Mouse (Mus musculus): ENCODE measurements around the gene Slc9a9. TPM values are rescaled to one million over a fixed set of nuclear protein-coding genes. Genes with fewer than 3 reads are reported as not detected.
A peak's percentile ranks its signal among the peaks of the same experiment; 100 is the strongest.
"Not testable (repeated sequence)": the region's sequence is repeated elsewhere in the genome, so short reads cannot be mapped to it uniquely, and the experiment has no call there.

The Slc9a9 gene
- polyA plus RNA-seq (2014; fragmentation: Nextera tagmentation; extraction: Ambion mirVana), result 1.2 and 1.6 TPM in 2 replicates

DNA sequence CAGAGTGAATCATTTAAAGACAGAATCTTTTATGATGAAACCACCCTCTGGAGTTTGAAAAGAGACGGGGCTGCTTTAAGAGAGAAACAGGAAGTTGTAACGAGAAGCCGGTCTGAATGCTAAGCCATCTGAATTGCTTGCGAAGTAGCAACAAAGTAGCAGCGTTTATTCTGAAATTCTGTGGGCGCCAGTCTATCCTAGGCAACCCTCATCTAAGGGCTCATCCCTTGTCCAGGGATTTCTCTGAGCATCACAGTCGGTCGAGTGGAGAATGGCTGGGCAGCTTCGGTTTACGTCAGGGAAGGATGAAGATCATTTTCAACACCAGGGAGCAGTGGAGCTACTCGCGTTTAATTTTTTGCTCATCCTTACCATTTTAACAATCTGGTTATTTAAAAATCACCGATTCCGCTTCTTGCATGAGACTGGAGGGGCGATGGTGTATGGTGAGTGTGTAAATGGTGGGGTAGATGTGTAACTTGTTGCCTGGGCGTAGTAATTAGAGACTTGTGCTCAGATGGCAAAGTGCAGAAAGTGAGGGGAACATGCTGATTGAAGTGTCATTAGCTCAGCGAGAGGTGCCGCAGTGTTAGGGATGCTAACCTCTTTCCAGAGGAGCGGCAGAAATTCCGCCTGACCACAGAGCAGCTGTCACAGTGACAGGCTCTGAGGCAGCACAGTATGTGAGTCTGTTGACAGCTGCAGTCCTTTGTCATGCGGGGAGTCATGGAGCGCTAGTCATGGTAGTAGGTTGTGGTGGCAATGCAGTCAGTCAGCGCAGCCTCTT is at the start of gene Slc9a9:
Gene Slc9a9 (plus strand): TSS at position 119 of the 787 bp plus-strand sequence.
- WGBS, result 2% methylated on average over 23 of the region's 23 CpGs
- no peak within 1 kb of the TSS for H3K27ac ChIP-seq (replicated peaks; ENCODE audit: low read depth, low read length)
- H3K9me3 ChIP-seq (ENCODE audit: control insufficient read depth, low read length), result 0 out of 2 replicates have a peak, but pooled peaks cover 2% of the 10 kb centered on the region

DNA sequence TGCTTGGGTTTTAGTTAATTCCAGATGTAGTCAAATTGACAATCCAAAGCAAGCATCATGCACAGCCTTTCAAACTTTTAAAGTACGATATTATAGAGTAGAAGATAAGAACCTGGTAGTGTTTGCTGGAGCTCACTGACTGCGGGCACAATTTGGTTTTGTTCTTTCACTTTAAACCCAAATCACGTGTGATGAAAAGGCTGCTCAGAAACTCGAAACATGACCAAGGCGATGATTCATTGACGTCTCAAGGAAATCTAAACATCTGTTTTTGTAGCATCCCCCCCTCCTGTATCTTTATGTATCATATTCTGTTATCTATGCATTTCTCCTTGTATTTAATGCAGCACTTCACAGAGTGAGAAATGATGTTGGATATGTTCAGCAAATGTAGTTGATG is 49.4 kb upstream of the Slc9a9 start:
- Histone ChIP-seq H3K9ac (ENCODE audit: low read length) (no peak overlapping the region), H3K27me3 (ENCODE audit: control insufficient read depth, insufficient read depth, low read length) (no peaks in the 10 kb centered on the region), H3K36me3 (ENCODE audit: control insufficient read depth, insufficient read depth, low read length) (no peaks in the 10 kb centered on the region), H3K4me2 (ENCODE audit: low read depth, severe bottlenecking) (no peak overlapping the region), H3K27ac (replicated peaks; ENCODE audit: low read depth, low read length) (no peak overlapping the region), H3K4me3 (ENCODE audit: low read depth, low read length) (no peak overlapping the region), H3K9me3 (ENCODE audit: control insufficient read depth, low read length) (no peaks in the 10 kb centered on the region), H3K4me1 (ENCODE audit: control insufficient read depth, insufficient read depth, low read length) (no peaks in the 10 kb centered on the region)
- no peak for ATAC-seq (ENCODE audit: insufficient number of reproducible peaks, low FRiP score, low TSS enrichment, low read depth)
- no peak for DNase-seq (ENCODE audit: low spot score)
- WGBS, result 84% methylated on average over 6 of the region's 6 CpGs

More for the DNA sequence above, at the start of gene Slc9a9:
- ATAC-seq (ENCODE audit: insufficient number of reproducible peaks, low FRiP score, low TSS enrichment, low read depth), result peak; percentile 68; the same call in 1 of the 2 replicates
- H3K36me3 ChIP-seq (ENCODE audit: control insufficient read depth, insufficient read depth, low read length), result no peaks in the 10 kb centered on the region
- H3K4me3 ChIP-seq (ENCODE audit: low read depth, low read length), result peak within 1 kb of the TSS; percentile 35
- peak; percentile 33 for DNase-seq (ENCODE audit: low spot score)
- peak within 1 kb of the TSS; percentile 78 for H3K4me2 ChIP-seq (ENCODE audit: low read depth, severe bottlenecking)
- H3K9ac ChIP-seq (ENCODE audit: low read length), result peak within 1 kb of the TSS; percentile 40; the same call in 1 of the 2 replicates
- H3K27me3 ChIP-seq (ENCODE audit: control insufficient read depth, insufficient read depth, low read length), result no peaks in the 10 kb centered on the region
- 0 out of 2 replicates have a peak, but pooled peaks cover 4% of the 10 kb centered on the region for H3K4me1 ChIP-seq (ENCODE audit: control insufficient read depth, insufficient read depth, low read length)

DNA sequence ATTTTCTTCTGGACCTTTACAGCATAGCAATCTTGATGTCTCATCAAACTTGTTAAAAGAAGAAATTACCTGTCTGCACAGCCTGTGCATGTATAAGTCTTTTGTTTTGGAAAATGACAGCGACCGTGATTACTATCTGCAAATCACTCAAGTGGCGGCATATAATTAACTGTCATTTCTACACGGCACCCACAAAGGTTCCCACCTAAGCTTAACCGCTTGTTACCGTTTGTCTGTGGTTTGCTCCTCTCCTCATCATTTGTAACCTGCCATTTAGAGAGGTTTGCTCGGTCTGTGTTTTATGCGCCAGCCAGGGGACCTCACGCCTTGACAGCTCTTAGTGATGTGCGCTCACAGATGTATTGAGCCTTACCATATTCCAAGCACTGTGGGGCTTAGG is 48.9 kb upstream of the Slc9a9 start:
- WGBS, result 85% methylated on average over 10 of the region's 10 CpGs
- DNase-seq (ENCODE audit: low spot score), result no peak

DNA sequence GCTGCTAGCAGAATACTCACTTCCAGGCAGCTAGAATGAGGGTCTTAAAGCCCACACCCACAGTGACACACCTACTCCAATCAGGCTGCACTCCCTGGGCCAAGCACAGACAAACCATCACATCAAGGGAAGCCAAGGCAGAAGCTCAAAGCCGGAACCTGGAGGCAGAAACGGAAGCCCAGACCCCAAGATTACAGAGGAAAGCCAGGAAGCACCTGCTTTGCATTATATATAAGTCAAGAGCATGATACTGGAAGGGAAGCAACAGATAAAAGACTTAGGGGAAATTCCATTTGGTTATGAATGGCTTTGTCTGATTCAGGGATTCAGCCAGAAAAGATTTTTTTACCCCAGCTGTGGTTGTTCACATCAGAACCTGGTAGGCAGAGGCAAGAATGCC is 47.8 kb upstream of the Slc9a9 start:
- Histone ChIP-seq H3K27ac (replicated peaks; ENCODE audit: low read depth, low read length) (no peak overlapping the region), H3K27me3 (ENCODE audit: control insufficient read depth, insufficient read depth, low read length) (no peaks in the 10 kb centered on the region), H3K4me2 (ENCODE audit: low read depth, severe bottlenecking) (no peak overlapping the region), H3K36me3 (ENCODE audit: control insufficient read depth, insufficient read depth, low read length) (no peaks in the 10 kb centered on the region), H3K9ac (ENCODE audit: low read length) (no peak overlapping the region), H3K4me3 (ENCODE audit: low read depth, low read length) (no peak overlapping the region), H3K4me1 (ENCODE audit: control insufficient read depth, insufficient read depth, low read length) (no peaks in the 10 kb centered on the region), H3K9me3 (ENCODE audit: control insufficient read depth, low read length) (no peaks in the 10 kb centered on the region)
- no peak for ATAC-seq (ENCODE audit: insufficient number of reproducible peaks, low FRiP score, low TSS enrichment, low read depth)
- DNase-seq (ENCODE audit: low spot score), result no peak
- WGBS, result 62% methylated on average over 2 of the region's 2 CpGs

More for the DNA sequence above, 48.9 kb upstream of the Slc9a9 start:
- Histone ChIP-seq H3K9ac (ENCODE audit: low read length) (no peak overlapping the region), H3K9me3 (ENCODE audit: control insufficient read depth, low read length) (no peaks in the 10 kb centered on the region), H3K36me3 (ENCODE audit: control insufficient read depth, insufficient read depth, low read length) (no peaks in the 10 kb centered on the region), H3K27me3 (ENCODE audit: control insufficient read depth, insufficient read depth, low read length) (no peaks in the 10 kb centered on the region), H3K27ac (replicated peaks; ENCODE audit: low read depth, low read length) (no peak overlapping the region), H3K4me2 (ENCODE audit: low read depth, severe bottlenecking) (no peak overlapping the region), H3K4me3 (ENCODE audit: low read depth, low read length) (no peak overlapping the region), H3K4me1 (ENCODE audit: control insufficient read depth, insufficient read depth, low read length) (no peaks in the 10 kb centered on the region)
- no peak for ATAC-seq (ENCODE audit: insufficient number of reproducible peaks, low FRiP score, low TSS enrichment, low read depth)

DNA sequence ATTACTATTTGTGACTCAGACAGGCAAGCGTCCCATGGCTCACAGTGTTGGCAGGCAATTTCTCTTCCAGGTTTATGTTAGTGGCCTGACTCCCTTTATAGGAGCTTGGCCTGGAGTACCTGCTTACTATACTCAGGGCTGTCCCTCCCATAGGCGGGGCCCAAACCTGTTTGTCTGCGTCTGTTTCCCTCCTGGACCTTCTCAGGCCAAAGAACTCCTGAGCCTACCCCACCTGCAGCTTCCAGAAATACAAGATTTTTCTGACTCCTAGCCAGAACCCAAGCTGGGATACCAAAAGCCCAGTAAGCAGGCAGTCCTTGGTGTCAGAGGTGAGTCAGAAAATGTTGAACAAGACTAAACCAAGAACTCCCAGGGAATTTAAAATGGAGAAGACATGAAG is 43.0 kb upstream of the Slc9a9 start:
- 90% methylated on average over 3 of the region's 3 CpGs for WGBS
- H3K27ac ChIP-seq (replicated peaks; ENCODE audit: low read depth, low read length), result no peak overlapping the region
- no peak for ATAC-seq (ENCODE audit: insufficient number of reproducible peaks, low FRiP score, low TSS enrichment, low read depth)

DNA sequence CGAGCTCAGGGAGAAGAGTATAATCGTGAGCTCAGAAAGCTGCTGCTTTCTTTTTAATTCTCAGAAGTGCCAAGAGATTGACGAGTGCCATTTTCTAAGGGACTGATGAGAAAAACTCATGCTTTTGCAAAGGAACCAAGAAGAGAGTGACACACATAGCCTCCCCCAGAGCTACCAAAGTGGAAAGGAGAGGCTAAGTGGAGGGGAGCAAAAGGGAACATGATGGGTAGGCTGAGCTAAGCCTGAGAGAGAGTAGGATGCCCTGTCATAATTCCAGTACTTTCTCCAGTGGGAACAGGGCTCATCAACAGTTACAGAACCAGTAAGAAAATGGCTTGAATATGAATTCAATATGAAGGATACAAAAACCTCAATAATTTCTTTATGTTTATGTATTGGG is 40.8 kb upstream of the Slc9a9 start:
- Histone ChIP-seq H3K4me2 (ENCODE audit: low read depth, severe bottlenecking) (no peak overlapping the region), H3K4me3 (ENCODE audit: low read depth, low read length) (no peak overlapping the region)
- 81% methylated on average over 3 of the region's 3 CpGs for WGBS

More for the DNA sequence above, 43.0 kb upstream of the Slc9a9 start:
- Histone ChIP-seq H3K27me3 (ENCODE audit: control insufficient read depth, insufficient read depth, low read length) (no peaks in the 10 kb centered on the region), H3K4me3 (ENCODE audit: low read depth, low read length) (no peak overlapping the region), H3K36me3 (ENCODE audit: control insufficient read depth, insufficient read depth, low read length) (no peaks in the 10 kb centered on the region), H3K9ac (ENCODE audit: low read length) (no peak overlapping the region), H3K9me3 (ENCODE audit: control insufficient read depth, low read length) (no peaks in the 10 kb centered on the region), H3K4me2 (ENCODE audit: low read depth, severe bottlenecking) (no peak overlapping the region), H3K4me1 (ENCODE audit: control insufficient read depth, insufficient read depth, low read length) (no peaks in the 10 kb centered on the region)
- DNase-seq (ENCODE audit: low spot score), result no peak

DNA sequence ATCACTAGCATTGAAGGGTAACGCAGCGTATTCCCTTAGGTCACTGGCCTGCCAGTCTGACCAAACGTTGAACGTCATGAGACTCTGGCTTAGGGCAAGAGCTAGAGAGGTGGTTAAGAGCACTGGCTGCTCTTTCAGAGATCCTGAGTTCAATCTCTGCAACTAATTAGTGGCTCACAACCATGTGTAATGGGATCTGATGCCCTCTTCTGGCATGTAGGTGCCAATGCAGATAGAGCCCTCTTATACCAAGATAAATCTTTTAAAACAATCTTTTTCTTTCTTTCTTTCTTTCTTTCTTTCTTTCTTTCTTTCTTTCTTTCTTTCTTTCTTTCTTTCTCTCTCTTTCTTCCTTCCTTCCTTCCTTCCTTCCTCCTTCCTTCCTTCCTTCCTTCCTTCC is 35.4 kb upstream of the Slc9a9 start:
- ATAC-seq (ENCODE audit: insufficient number of reproducible peaks, low FRiP score, low TSS enrichment, low read depth), result not testable (repeated sequence)
- 85% methylated on average over 4 of the region's 4 CpGs for WGBS

More for the DNA sequence above, 40.8 kb upstream of the Slc9a9 start:
- no peaks in the 10 kb centered on the region for H3K9me3 ChIP-seq (ENCODE audit: control insufficient read depth, low read length)
- H3K4me1 ChIP-seq (ENCODE audit: control insufficient read depth, insufficient read depth, low read length), result no peaks in the 10 kb centered on the region
- no peak overlapping the region for H3K9ac ChIP-seq (ENCODE audit: low read length)
- DNase-seq (ENCODE audit: low spot score) (no peak), ATAC-seq (ENCODE audit: insufficient number of reproducible peaks, low FRiP score, low TSS enrichment, low read depth) (no peak)
- no peaks in the 10 kb centered on the region for H3K36me3 ChIP-seq (ENCODE audit: control insufficient read depth, insufficient read depth, low read length)
- no peaks in the 10 kb centered on the region for H3K27me3 ChIP-seq (ENCODE audit: control insufficient read depth, insufficient read depth, low read length)
- H3K27ac ChIP-seq (replicated peaks; ENCODE audit: low read depth, low read length), result no peak overlapping the region

DNA sequence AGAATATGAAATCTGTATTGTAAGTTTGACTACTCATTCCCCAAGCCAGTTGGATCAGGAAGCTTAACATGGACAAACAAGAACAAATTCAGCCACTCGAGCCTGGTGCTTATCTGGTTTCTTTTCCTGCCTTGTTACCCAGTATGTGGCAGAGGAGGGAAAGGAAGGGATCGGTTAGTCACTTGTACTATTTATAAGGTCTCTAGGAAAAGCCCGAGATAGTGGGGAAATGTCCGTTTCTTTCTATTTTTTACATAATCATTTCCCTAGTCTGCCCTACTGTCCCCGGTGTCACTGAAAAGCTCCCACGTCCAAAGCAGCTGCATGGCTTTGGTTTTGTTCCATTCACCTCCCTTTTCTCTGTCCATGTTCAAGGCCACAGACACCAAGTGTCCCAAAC is 24.1 kb upstream of the Slc9a9 start:
- WGBS, result 81% methylated on average over 6 of the region's 6 CpGs
- DNase-seq (ENCODE audit: low spot score) (no peak), ATAC-seq (ENCODE audit: insufficient number of reproducible peaks, low FRiP score, low TSS enrichment, low read depth) (no peak)
- Histone ChIP-seq H3K9ac (ENCODE audit: low read length) (no peak overlapping the region), H3K4me1 (ENCODE audit: control insufficient read depth, insufficient read depth, low read length) (no peaks in the 10 kb centered on the region), H3K36me3 (ENCODE audit: control insufficient read depth, insufficient read depth, low read length) (no peaks in the 10 kb centered on the region), H3K27ac (replicated peaks; ENCODE audit: low read depth, low read length) (no peak overlapping the region), H3K4me2 (ENCODE audit: low read depth, severe bottlenecking) (no peak overlapping the region), H3K9me3 (ENCODE audit: control insufficient read depth, low read length) (no peaks in the 10 kb centered on the region), H3K4me3 (ENCODE audit: low read depth, low read length) (no peak overlapping the region), H3K27me3 (ENCODE audit: control insufficient read depth, insufficient read depth, low read length) (no peaks in the 10 kb centered on the region)

More for the DNA sequence above, 35.4 kb upstream of the Slc9a9 start:
- DNase-seq (ENCODE audit: low spot score); H3K9ac ChIP-seq (ENCODE audit: low read length); H3K27me3 ChIP-seq (ENCODE audit: control insufficient read depth, insufficient read depth, low read length); H3K9me3 ChIP-seq (ENCODE audit: control insufficient read depth, low read length); H3K4me3 ChIP-seq (ENCODE audit: low read depth, low read length); H3K4me1 ChIP-seq (ENCODE audit: control insufficient read depth, insufficient read depth, low read length); H3K36me3 ChIP-seq (ENCODE audit: control insufficient read depth, insufficient read depth, low read length); H3K27ac ChIP-seq (replicated peaks; ENCODE audit: low read depth, low read length); H3K4me2 ChIP-seq (ENCODE audit: low read depth, severe bottlenecking): not testable (repeated sequence)
